Mouse (Mus musculus): Measurements from ENCODE around the gene Clcf1. TPM values are rescaled to one million over a fixed set of nuclear protein-coding genes. Genes with fewer than 3 reads are reported as not detected.

Clcf1 gene
- polyA plus RNA-seq, 1 experiment from 2014 or later = 2.4 TPM

GRCm38 (mm10) chr19:4262756-4263155 is 48.7 kb downstream of the Clcf1 start:
- 0 out of 2 replicates have a peak, but pooled peaks cover under 1% of the 10 kb centered on the region for H3K27me3 ChIP-seq (replicated peaks; ENCODE audit: control insufficient read depth, insufficient read depth, low read length)
- H3K27ac ChIP-seq (ENCODE audit: low read depth, low read length) = no peak overlapping the region
- no peak overlapping the region for H3K4me2 ChIP-seq
- WGBS = 54% methylated on average over 6 of the region's 6 CpGs
- no peak overlapping the region for H3K9ac ChIP-seq (ENCODE audit: low read depth, low read length)
- DNase-seq (ENCODE audit: low spot score) (no peak), ATAC-seq (replicated peaks; ENCODE audit: low FRiP score) (no peak)
- H3K36me3 ChIP-seq (ENCODE audit: control insufficient read depth, insufficient read depth, low read length) = no peaks in the 10 kb centered on the region
- peaks cover 19% of the 10 kb centered on the region for H3K4me1 ChIP-seq (replicated peaks; ENCODE audit: control insufficient read depth, insufficient read depth, low read length)
- H3K9me3 ChIP-seq (ENCODE audit: control insufficient read depth, low read length) = no peaks in the 10 kb centered on the region
- H3K4me3 ChIP-seq (ENCODE audit: low read depth, low read length) = no peak overlapping the region

DNA sequence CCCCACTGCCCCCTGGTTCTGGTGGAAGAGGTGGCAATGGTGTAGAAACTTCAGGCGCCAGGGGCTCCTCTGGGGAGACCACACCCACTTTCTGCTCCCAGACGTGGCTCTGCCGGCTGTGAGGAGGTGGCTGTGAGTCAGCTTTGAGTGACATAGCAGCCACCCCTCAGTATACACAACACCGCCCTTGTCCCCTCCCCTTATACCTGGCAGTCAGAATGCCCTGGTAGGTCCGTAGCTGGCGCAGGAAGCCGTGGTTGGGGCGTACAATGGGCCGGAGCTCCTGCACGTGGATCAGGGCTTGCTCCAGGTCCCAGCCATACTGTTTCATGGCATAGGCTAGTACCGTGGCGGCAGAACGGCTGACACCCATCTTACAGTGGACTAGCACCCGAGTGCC is 49.7 kb downstream of the Clcf1 start:
- H3K4me1 ChIP-seq (replicated peaks; ENCODE audit: control insufficient read depth, insufficient read depth, low read length) = peaks cover 15% of the 10 kb centered on the region
- H3K4me3 ChIP-seq (ENCODE audit: low read depth, low read length) = no peak overlapping the region
- 0 out of 2 replicates have a peak, but pooled peaks cover 5% of the 10 kb centered on the region for H3K27me3 ChIP-seq (replicated peaks; ENCODE audit: control insufficient read depth, insufficient read depth, low read length)
- H3K4me2 ChIP-seq = no peak overlapping the region
- H3K36me3 ChIP-seq (ENCODE audit: control insufficient read depth, insufficient read depth, low read length) = no peaks in the 10 kb centered on the region
- ATAC-seq (replicated peaks; ENCODE audit: low FRiP score) (no peak), DNase-seq (ENCODE audit: low spot score) (no peak)
- no peak overlapping the region for H3K9ac ChIP-seq (ENCODE audit: low read depth, low read length)
- 59% methylated on average over 14 of the region's 14 CpGs for WGBS
- no peak overlapping the region for H3K27ac ChIP-seq (ENCODE audit: low read depth, low read length)
- H3K9me3 ChIP-seq (ENCODE audit: control insufficient read depth, low read length) = no peaks in the 10 kb centered on the region

DNA sequence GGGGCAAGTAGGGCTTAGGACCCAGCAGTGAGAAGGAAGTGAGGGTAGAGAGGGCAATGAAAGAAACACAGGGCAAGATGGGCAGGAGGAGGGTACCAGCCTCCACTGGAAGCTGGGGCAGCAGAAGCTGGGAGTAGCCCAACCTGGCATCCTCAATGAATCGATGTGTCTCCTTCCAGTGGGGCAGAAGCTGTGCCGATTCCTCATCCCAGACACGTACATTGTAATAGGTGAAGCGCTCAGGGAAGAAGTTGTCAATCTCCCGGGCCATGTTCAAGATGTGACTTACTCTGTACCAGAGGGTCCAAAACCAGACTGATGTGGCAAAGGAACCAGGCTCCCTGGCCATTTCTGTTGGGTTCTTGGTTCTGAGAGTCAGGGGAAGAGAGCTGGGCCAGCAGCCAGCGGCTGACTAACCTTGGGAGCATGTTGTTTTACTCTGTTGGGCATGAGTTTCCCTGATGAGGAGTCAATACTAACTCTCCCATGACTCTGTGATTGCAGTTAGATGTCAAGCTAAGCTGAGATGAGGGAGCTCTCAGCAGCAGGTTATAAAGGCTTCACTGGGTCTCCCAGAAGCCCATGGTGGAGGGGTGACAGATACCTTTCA is 50.2 kb downstream of the Clcf1 start:
- Histone ChIP-seq H3K9ac (ENCODE audit: low read depth, low read length) (no peak overlapping the region), H3K27ac (ENCODE audit: low read depth, low read length) (no peak overlapping the region), H3K36me3 (ENCODE audit: control insufficient read depth, insufficient read depth, low read length) (no peaks in the 10 kb centered on the region), H3K27me3 (replicated peaks; ENCODE audit: control insufficient read depth, insufficient read depth, low read length) (0 out of 2 replicates have a peak, but pooled peaks cover 5% of the 10 kb centered on the region), H3K4me1 (replicated peaks; ENCODE audit: control insufficient read depth, insufficient read depth, low read length) (peaks cover 20% of the 10 kb centered on the region), H3K4me3 (ENCODE audit: low read depth, low read length) (no peak overlapping the region), H3K9me3 (ENCODE audit: control insufficient read depth, low read length) (no peaks in the 10 kb centered on the region), H3K4me2 (no peak overlapping the region)
- DNase-seq (ENCODE audit: low spot score) (no peak), ATAC-seq (replicated peaks; ENCODE audit: low FRiP score) (no peak)
- 89% methylated on average over 6 of the region's 6 CpGs for WGBS

DNA sequence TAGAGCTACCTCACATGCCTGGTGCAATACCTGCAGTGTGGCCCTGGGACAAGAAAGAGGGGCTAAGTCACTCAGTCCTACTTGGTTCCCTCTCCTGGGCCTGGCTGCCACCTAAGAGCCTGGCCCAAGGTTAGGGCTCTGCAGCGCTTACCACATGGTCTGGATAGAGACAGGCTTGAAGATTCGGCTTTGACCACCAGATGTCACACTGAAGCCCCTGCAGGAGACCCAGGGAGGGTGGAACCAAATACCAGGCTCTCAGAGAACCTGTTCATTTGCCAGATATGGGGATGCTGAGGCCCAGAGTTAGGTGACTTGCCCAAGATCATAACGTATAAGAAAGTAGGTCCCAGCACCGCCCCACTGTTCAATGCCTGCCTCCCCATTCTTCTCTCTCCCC is 51.9 kb downstream of the Clcf1 start:
- no peak overlapping the region for H3K9ac ChIP-seq (ENCODE audit: low read depth, low read length)
- no peak for ATAC-seq (replicated peaks; ENCODE audit: low FRiP score)
- H3K4me1 ChIP-seq (replicated peaks; ENCODE audit: control insufficient read depth, insufficient read depth, low read length) = peaks cover 14% of the 10 kb centered on the region
- no peak overlapping the region for H3K4me3 ChIP-seq (ENCODE audit: low read depth, low read length)
- H3K27me3 ChIP-seq (replicated peaks; ENCODE audit: control insufficient read depth, insufficient read depth, low read length) = 0 out of 2 replicates have a peak, but pooled peaks cover 8% of the 10 kb centered on the region
- 60% methylated on average over 4 of the region's 4 CpGs for WGBS
- H3K27ac ChIP-seq (ENCODE audit: low read depth, low read length) = no peak overlapping the region
- H3K4me2 ChIP-seq = no peak overlapping the region
- H3K9me3 ChIP-seq (ENCODE audit: control insufficient read depth, low read length) = no peaks in the 10 kb centered on the region
- H3K36me3 ChIP-seq (ENCODE audit: control insufficient read depth, insufficient read depth, low read length) = no peaks in the 10 kb centered on the region
- no peak for DNase-seq (ENCODE audit: low spot score)

DNA sequence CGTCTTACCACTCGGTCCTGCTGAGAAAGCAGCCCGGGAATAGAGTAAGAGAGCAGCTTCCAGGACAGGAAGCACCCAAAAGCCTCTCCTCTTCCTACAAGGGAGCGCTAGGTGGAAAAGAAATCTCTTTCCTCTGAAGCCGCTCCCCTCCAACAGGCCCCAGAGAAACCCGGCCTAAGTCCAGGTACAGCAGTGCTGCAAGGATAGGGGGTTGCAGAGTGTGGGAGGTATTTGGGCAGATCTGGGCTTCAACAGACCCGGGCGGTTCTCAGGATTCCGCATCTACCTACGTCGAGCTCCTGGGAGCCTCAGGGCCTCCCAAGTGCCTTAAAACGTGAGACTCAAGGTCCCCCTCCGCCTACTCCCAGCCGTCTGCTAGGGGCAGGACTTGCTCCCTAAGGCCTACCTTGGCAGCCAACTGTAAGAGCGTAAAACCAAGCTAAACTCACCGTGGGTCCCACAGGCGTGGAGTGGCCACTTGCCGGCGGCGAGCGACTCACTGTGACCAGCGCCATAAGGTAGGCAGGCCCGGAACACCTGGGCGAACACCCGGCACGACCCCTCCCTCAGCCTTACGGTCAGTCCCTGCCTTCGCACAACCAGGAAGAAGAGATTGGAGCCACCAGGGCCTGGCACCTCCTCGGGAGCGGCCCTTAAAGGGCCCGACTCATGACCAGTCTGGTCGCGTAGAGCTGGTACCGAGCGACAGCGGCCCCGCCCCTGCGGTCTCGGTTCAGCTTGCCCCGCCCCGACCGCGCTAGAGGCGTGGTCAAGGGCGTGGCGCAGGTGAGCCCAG is 54.7 kb downstream of the Clcf1 start, which contains the start of gene Ssh3:
Gene Ssh3 (minus strand): TSS at position 615 of the 796 bp plus-strand sequence.
- Histone ChIP-seq H3K27ac (ENCODE audit: low read depth, low read length) (no peak within 1 kb of the TSS), H3K9me3 (ENCODE audit: control insufficient read depth, low read length) (no peaks in the 10 kb centered on the region), H3K4me1 (replicated peaks; ENCODE audit: control insufficient read depth, insufficient read depth, low read length) (peaks cover 7% of the 10 kb centered on the region), H3K36me3 (ENCODE audit: control insufficient read depth, insufficient read depth, low read length) (no peaks in the 10 kb centered on the region), H3K4me2 (peak within 1 kb of the TSS; percentile 87), H3K27me3 (replicated peaks; ENCODE audit: control insufficient read depth, insufficient read depth, low read length) (0 out of 2 replicates have a peak, but pooled peaks cover 8% of the 10 kb centered on the region), H3K9ac (ENCODE audit: low read depth, low read length) (peak within 1 kb of the TSS; percentile 55), H3K4me3 (ENCODE audit: low read depth, low read length) (peak within 1 kb of the TSS; percentile 51)
- no peak for DNase-seq (ENCODE audit: low spot score)
- peak; percentile 76 for ATAC-seq (replicated peaks; ENCODE audit: low FRiP score)
- 10% methylated on average over 46 of the region's 46 CpGs for WGBS

- ATAC-seq (replicated peaks; ENCODE audit: low FRiP score) (no peak), DNase-seq (ENCODE audit: low spot score) (no peak)
- WGBS = 60% methylated on average over 6 of the region's 6 CpGs
- Histone ChIP-seq H3K36me3 (ENCODE audit: control insufficient read depth, insufficient read depth, low read length) (no peaks in the 10 kb centered on the region), H3K4me1 (replicated peaks; ENCODE audit: control insufficient read depth, insufficient read depth, low read length) (peaks cover 7% of the 10 kb centered on the region), H3K9me3 (ENCODE audit: control insufficient read depth, low read length) (no peaks in the 10 kb centered on the region), H3K27ac (ENCODE audit: low read depth, low read length) (no peak overlapping the region), H3K27me3 (replicated peaks; ENCODE audit: control insufficient read depth, insufficient read depth, low read length) (0 out of 2 replicates have a peak, but pooled peaks cover 8% of the 10 kb centered on the region), H3K9ac (ENCODE audit: low read depth, low read length) (no peak overlapping the region), H3K4me3 (ENCODE audit: low read depth, low read length) (no peak overlapping the region), H3K4me2 (no peak overlapping the region)
These were observed 56.1 kb downstream of the Clcf1 start for GRCm38 (mm10) chr19:4270187-4270586.

GRCm38 (mm10) chr19:4270972-4271371 is 56.9 kb downstream of the Clcf1 start:
- H3K27me3 ChIP-seq (replicated peaks; ENCODE audit: control insufficient read depth, insufficient read depth, low read length) = 0 out of 2 replicates have a peak, but pooled peaks cover 8% of the 10 kb centered on the region
- no peak for ATAC-seq (replicated peaks; ENCODE audit: low FRiP score)
- DNase-seq (ENCODE audit: low spot score) = no peak

More at GRCm38 (mm10) chr19:4270972-4271371, 56.9 kb downstream of the Clcf1 start:
- no peak overlapping the region for H3K27ac ChIP-seq (ENCODE audit: low read depth, low read length)
- H3K4me1 ChIP-seq (replicated peaks; ENCODE audit: control insufficient read depth, insufficient read depth, low read length) = peaks cover 7% of the 10 kb centered on the region
- no peaks in the 10 kb centered on the region for H3K9me3 ChIP-seq (ENCODE audit: control insufficient read depth, low read length)
- 92% methylated on average over 11 of the region's 11 CpGs for WGBS
- no peak overlapping the region for H3K4me2 ChIP-seq
- H3K36me3 ChIP-seq (ENCODE audit: control insufficient read depth, insufficient read depth, low read length) = no peaks in the 10 kb centered on the region
- H3K4me3 ChIP-seq (ENCODE audit: low read depth, low read length) = no peak overlapping the region
- H3K9ac ChIP-seq (ENCODE audit: low read depth, low read length) = no peak overlapping the region
